Mouse (Mus musculus) liver, postnatal 0 days (tissue): ENCODE measurements at regions not wholly inside any gene's neighbourhood (a gene's known extent, or its start where the extent isn't known, plus 50 kb on each side); places are given as distances from the start of the nearest gene placed in this dataset.

Experiments
- ATAC-seq: fragments of 200-750 bp; cut with Nextera tagmentation; 2 replicates; pipeline ENCODE4 v1.8.0; 2017; ENCODE audit warnings: mild to moderate bottlenecking, moderate library complexity
- DNase-seq: peaks from one replicate; pipeline ENCODE4 v3.0.0-alpha.2; 2016
- H3K27ac ChIP-seq: fragments of 300-500 bp; sonication (generic); 2 replicates; pipeline ENCODE4 v1.5.1; 2014; ENCODE audit warnings: antibody characterized with exemption, moderate library complexity, mild to moderate bottlenecking, low read depth
- H3K27me3 ChIP-seq: fragments of 300-500 bp; sonication (generic); 2 replicates; pipeline ENCODE4 v1.6.1; 2014; ENCODE audit warnings: low read length, control low read depth, mixed read lengths; ENCODE audit not compliant: insufficient read depth
- H3K36me3 ChIP-seq: fragments of 300-500 bp; sonication (generic); replicated peaks from 2 replicates; pipeline ENCODE4 v1.6.1; 2014; ENCODE audit warnings: mild to moderate bottlenecking, control low read depth, low read length, moderate library complexity, mixed read lengths; ENCODE audit not compliant: insufficient read depth
- H3K4me1 ChIP-seq: fragments of 300-500 bp; sonication (generic); 2 replicates; pipeline ENCODE4 v1.6.1; 2014; ENCODE audit warnings: antibody characterized with exemption, mild to moderate bottlenecking, control low read depth; ENCODE audit not compliant: insufficient read depth
- H3K4me2 ChIP-seq: fragments of 300-500 bp; sonication (generic); 2 replicates; pipeline ENCODE4 v1.6.1; 2014; ENCODE audit warnings: low read depth, mild to moderate bottlenecking, low read length, moderate library complexity, mixed read lengths
- H3K4me3 ChIP-seq: fragments of 300-500 bp; sonication (generic); 2 replicates; pipeline ENCODE4 v1.5.1; 2014; ENCODE audit warnings: low read depth, low read length
- H3K9ac ChIP-seq: fragments of 300-500 bp; sonication (generic); replicated peaks from 2 replicates; pipeline ENCODE4 v1.6.1; 2014; ENCODE audit warnings: mild to moderate bottlenecking, moderate library complexity
- H3K9me3 ChIP-seq: fragments of 300-500 bp; sonication (generic); 2 replicates; pipeline ENCODE4 v1.6.1; 2016; ENCODE audit warnings: mild to moderate bottlenecking, control low read depth, low read length, mixed read lengths
- CTCF ChIP-seq: sonication (generic); IDR thresholded peaks from 2 replicates; pipeline ENCODE4 v1.5.1; 2016; ENCODE audit warnings: antibody characterized with exemption, low read depth
- EP300 ChIP-seq: IDR thresholded peaks from 2 replicates; pipeline ENCODE4 v1.6.1; 2016; ENCODE audit warnings: antibody characterized with exemption, low read depth, mild to moderate bottlenecking
- WGBS: fragments of 180-500 bp; shearing (Covaris S2); extraction: QIAGEN DNeasy Blood & Tissue Kit; methylation state at CpG from one replicate; pipeline ENCODE4 v1.1.7; 2014; ENCODE audit not compliant: insufficient replicate concordance; 5-methylcytosine and 5-hydroxymethylcytosine counted together

- DNase-seq (no peak), ATAC-seq (peak; percentile 31; the same call in 1 of the 2 replicates)
- 8% methylated on average over 10 of the region's 10 CpGs for WGBS
- no peaks in the 10 kb centered on the region for H3K36me3 ChIP-seq
- TF ChIP-seq EP300, result peak; percentile 46; the same call in 1 of the 2 replicates
- TF ChIP-seq CTCF, result no peak
- peaks cover 32% of the 10 kb centered on the region for H3K27me3 ChIP-seq
- no peaks in the 10 kb centered on the region for H3K9me3 ChIP-seq
- peak overlapping the region; percentile 72 for H3K4me2 ChIP-seq
- H3K4me1 ChIP-seq, result peaks cover 3% of the 10 kb centered on the region; the same call in 1 of the 2 replicates
- no peak overlapping the region for H3K27ac ChIP-seq
- peak overlapping the region; percentile 37 for H3K4me3 ChIP-seq
- H3K9ac ChIP-seq, result no peak overlapping the region
These were observed 155.6 kb upstream of the Dmrta1 start for GRCm38 (mm10) chr4:89523423-89524259.

GRCm38 (mm10) chr4:89518027-89518426, 161.2 kb upstream of the Dmrta1 start:
- Histone ChIP-seq H3K27me3 (peaks cover 11% of the 10 kb centered on the region; the same call in 1 of the 2 replicates), H3K4me2 (no peak overlapping the region), H3K36me3 (no peaks in the 10 kb centered on the region), H3K4me3 (no peak overlapping the region), H3K9ac (no peak overlapping the region), H3K27ac (no peak overlapping the region), H3K9me3 (no peaks in the 10 kb centered on the region), H3K4me1 (no peaks in the 10 kb centered on the region)
- DNase-seq (no peak), ATAC-seq (no peak)
- WGBS, result 67% methylated on average over 3 of the region's 3 CpGs
- TF ChIP-seq CTCF (no peak), EP300 (no peak)

GRCm38 (mm10) chr4:89515823-89516411, 163.3 kb upstream of the Dmrta1 start:
- no peak overlapping the region for H3K4me2 ChIP-seq
- no peaks in the 10 kb centered on the region for H3K27me3 ChIP-seq
- no peak overlapping the region for H3K9ac ChIP-seq
- H3K4me1 ChIP-seq, result no peaks in the 10 kb centered on the region; the same call in 1 of the 2 replicates
- H3K4me3 ChIP-seq, result no peak overlapping the region
- H3K27ac ChIP-seq, result no peak overlapping the region
- no peaks in the 10 kb centered on the region for H3K9me3 ChIP-seq
- TF ChIP-seq CTCF (no peak), EP300 (no peak)
- 28% methylated on average over 7 of the region's 7 CpGs for WGBS
- H3K36me3 ChIP-seq, result no peaks in the 10 kb centered on the region
- ATAC-seq, result no peak
- no peak for DNase-seq

- no peak for ATAC-seq
- WGBS, result 50% methylated on average over 7 of the region's 7 CpGs
- no peaks in the 10 kb centered on the region for H3K9me3 ChIP-seq
- no peak overlapping the region for H3K4me3 ChIP-seq
- H3K27ac ChIP-seq, result no peak overlapping the region
- H3K36me3 ChIP-seq, result no peaks in the 10 kb centered on the region
- H3K27me3 ChIP-seq, result no peaks in the 10 kb centered on the region
- no peak overlapping the region for H3K9ac ChIP-seq
- no peaks in the 10 kb centered on the region; the same call in 1 of the 2 replicates for H3K4me1 ChIP-seq
- TF ChIP-seq CTCF, result no peak
- no peak for TF ChIP-seq EP300
- H3K4me2 ChIP-seq, result no peak overlapping the region
- no peak for DNase-seq
These were observed 164.3 kb upstream of the Dmrta1 start for GRCm38 (mm10) chr4:89514981-89515380.

- Histone ChIP-seq H3K27me3 (no peaks in the 10 kb centered on the region), H3K4me2 (no peak overlapping the region), H3K4me3 (no peak overlapping the region), H3K9ac (no peak overlapping the region), H3K9me3 (no peaks in the 10 kb centered on the region), H3K4me1 (no peaks in the 10 kb centered on the region; the same call in 1 of the 2 replicates), H3K27ac (0 out of 2 replicates have a peak overlapping the region, but pooled peaks have one; percentile 35), H3K36me3 (no peaks in the 10 kb centered on the region)
- no peak for DNase-seq
- 73% methylated on average over 5 of the region's 5 CpGs for WGBS
- TF ChIP-seq CTCF (no peak), EP300 (no peak)
- no peak for ATAC-seq
These were observed 168.6 kb upstream of the Dmrta1 start for GRCm38 (mm10) chr4:89510593-89510992.

- Histone ChIP-seq H3K4me3 (no peak overlapping the region), H3K9ac (no peak overlapping the region), H3K4me1 (no peaks in the 10 kb centered on the region; the same call in 1 of the 2 replicates), H3K27ac (peak overlapping the region; percentile 20), H3K9me3 (no peaks in the 10 kb centered on the region), H3K27me3 (no peaks in the 10 kb centered on the region), H3K4me2 (no peak overlapping the region), H3K36me3 (no peaks in the 10 kb centered on the region)
- ATAC-seq (peak; percentile 98), DNase-seq (peak; percentile 31)
- no peak for TF ChIP-seq CTCF
- TF ChIP-seq EP300, result peak; percentile 95
- 67% methylated on average over 13 of the region's 13 CpGs for WGBS
These were observed 169.4 kb upstream of the Dmrta1 start for GRCm38 (mm10) chr4:89509655-89510391.
